Mouse (Mus musculus) liver, adult 2 months (tissue): ENCODE data around the gene Plet1.

ENCODE experiments used
- CTCF ChIP-seq: fragments of 200-500 bp; IDR thresholded peaks from 2 replicates; pipeline ENCODE4 v1.5.1; 2011; ENCODE audit warnings: low read depth, low read length, control low read depth
- POLR2A ChIP-seq: fragments of 200-500 bp; IDR thresholded peaks from 2 replicates; pipeline ENCODE4 v1.6.1; 2011; ENCODE audit warnings: low read length, control low read depth; ENCODE audit not compliant: insufficient read depth; ENCODE audit errors: extremely low read depth

DNA sequence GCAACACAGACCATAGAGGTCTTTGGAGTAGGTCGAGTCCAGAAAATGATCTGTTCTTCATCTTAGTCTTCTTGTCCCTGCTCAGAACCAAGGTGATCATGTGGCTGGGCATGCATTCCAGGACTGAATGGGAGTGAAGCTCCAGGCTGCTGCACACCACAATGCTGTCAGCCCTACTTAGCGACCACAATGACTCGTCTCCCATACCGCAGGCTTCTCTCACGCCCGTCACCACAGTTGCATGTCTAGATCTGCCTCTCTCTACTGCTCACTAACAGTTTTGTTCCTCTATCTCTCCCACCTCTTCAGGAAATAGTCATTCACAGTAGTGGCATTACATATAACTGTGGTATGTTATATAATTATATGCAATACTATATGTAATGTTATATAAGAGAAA lies 26.4 kb downstream of the Plet1 start:
- TF ChIP-seq POLR2A (no peak), CTCF (no peak)
